Mouse (Mus musculus): Measurements from ENCODE around the gene Uqcrq. TPM values are rescaled to one million over a fixed set of nuclear protein-coding genes. Genes with fewer than 3 reads are reported as not detected.

Uqcrq gene
- 477 and 501 TPM in 2 replicates for polyA plus RNA-seq (2015; fragmentation: Nextera tagmentation; extraction: Ambion mirVana)

DNA sequence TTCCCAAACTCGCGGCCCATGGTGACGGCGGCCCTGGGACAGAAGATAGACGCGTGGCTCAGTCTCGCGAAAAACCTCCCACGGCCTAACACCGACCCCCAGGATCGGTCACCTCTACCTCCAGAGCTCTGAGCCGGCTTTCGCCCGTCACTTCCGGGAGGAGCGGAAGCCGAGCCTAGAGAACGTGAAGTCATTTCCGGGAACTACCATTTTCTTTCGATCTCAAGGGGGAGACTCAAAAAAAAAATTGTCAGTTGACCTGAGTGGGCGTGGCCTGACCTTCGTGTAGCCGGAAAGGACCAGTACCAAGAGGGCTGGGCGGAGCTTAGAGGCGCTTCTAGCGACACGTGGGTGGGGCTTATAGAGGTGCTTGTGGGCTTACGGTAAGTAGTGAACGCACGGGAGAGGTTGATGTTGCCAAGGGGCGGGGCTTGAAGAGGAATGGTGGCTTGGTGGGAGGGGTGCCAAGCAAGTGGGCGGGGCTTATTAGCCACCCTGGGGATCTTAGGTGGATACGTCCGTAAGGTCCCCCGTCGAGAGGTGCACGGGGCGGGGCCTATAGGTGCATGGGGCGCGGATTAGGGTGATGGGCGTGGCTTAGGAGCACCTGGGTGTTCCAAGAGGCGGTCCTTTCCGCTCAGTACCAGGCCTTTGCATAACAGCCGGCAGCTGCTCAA, at the start of gene Uqcrq, which contains the start of gene Gdf9:
Uqcrq (minus strand) TSS at position 162 of the 677 bp plus-strand sequence.
Gdf9 (plus strand) TSS at position 354 of the 677 bp plus-strand sequence.
- WGBS = under 1% methylated on average over 44 of the region's 44 CpGs
- Histone ChIP-seq H3K4me1 (peaks cover 20% of the 10 kb centered on the region), H3K9ac (peak within 1 kb of the TSS; percentile 70), H3K9me3 (no peaks in the 10 kb centered on the region), H3K27me3 (no peaks in the 10 kb centered on the region), H3K27ac (peak within 1 kb of the TSS; percentile 75), H3K4me2 (peak within 1 kb of the TSS; percentile 84), H3K36me3 (peaks cover 9% of the 10 kb centered on the region), H3K4me3 (peak within 1 kb of the TSS; percentile 89)
- peak; percentile 95 for ATAC-seq (ENCODE audit: insufficient number of reproducible peaks, low FRiP score, low TSS enrichment, low read depth)

DNA sequence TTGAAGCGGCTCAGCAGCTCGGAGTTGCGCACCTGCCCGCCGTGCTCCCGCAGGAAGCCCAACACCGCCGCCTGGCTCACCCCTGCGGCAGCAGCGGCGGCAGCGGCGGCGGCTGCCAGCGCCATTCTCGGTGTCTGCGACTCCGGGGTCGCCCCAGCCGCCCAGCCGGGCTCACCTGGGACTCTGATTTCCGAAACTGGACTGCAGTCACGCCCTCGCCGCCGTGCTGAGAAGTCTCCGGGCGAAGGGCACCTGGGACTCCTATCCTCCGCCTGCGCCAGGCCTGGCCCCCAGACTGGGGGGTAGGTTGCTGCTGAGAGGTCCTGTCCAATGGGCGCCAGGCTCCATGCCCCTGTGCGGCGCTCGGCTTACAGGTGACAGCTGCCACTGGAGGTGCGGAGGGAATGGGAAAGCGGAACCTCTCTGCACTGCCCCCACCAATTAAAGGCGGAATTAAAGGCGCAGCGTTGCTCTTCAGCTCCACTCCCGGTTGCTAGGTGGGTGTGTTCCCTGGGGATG, 49.2 kb upstream of the Uqcrq start, which contains the start of the genes Gm9945 and Sowaha:
Gm9945 (plus strand) TSS at position 384 of the 519 bp plus-strand sequence.
Sowaha (minus strand) TSS at position 492 of the 519 bp plus-strand sequence.
- WGBS = 3% methylated on average over 40 of the region's 40 CpGs
- Histone ChIP-seq H3K36me3 (no peaks in the 10 kb centered on the region), H3K4me2 (peak within 1 kb of the TSS; percentile 85), H3K4me1 (peaks cover 19% of the 10 kb centered on the region), H3K9ac (peak within 1 kb of the TSS; percentile 18; the same call in 1 of the 2 replicates), H3K27me3 (peaks cover 72% of the 10 kb centered on the region), H3K27ac (no peak within 1 kb of the TSS), H3K4me3 (peak within 1 kb of the TSS; percentile 44), H3K9me3 (no peaks in the 10 kb centered on the region)
- ATAC-seq (ENCODE audit: insufficient number of reproducible peaks, low FRiP score, low TSS enrichment, low read depth) = no peak

DNA sequence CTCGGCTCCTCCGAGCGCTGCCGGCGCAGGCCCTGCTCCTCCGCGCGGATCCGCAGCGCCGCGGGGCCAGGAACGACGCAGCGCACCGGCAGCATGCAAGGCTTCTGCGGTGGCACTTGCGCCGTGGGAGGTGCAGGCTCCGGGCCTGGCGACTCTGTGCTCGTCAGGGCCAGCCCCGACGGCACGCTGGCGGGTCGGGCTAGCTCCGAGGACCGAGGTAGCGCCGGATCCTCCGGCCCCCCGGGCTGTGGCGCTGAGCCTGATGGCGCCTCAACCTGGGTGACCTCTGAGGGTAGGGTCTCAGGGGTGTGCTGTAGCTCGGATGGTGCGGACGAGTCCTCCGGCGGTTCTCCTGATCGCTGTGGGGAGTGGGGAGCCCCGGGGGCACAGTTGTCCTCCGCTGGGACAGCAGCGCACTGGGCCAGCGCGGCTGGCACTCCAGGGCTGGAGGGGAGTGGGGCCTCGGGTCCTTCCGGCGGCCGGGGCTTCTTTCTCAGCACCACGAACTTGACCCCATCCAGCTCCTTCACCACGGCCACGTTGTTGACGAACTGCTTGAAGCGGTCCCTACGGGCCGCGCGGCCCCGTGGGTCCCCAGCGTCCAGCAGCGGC, 48.6 kb upstream of the Uqcrq start:
- peak overlapping the region; percentile 18; the same call in 1 of the 2 replicates for H3K9ac ChIP-seq
- H3K27me3 ChIP-seq = peaks cover 77% of the 10 kb centered on the region
- peak overlapping the region; percentile 85 for H3K4me2 ChIP-seq
- ATAC-seq (ENCODE audit: insufficient number of reproducible peaks, low FRiP score, low TSS enrichment, low read depth) = no peak
- no peaks in the 10 kb centered on the region for H3K36me3 ChIP-seq
- WGBS = 1% methylated on average over 62 of the region's 62 CpGs
- H3K27ac ChIP-seq = no peak overlapping the region
- no peaks in the 10 kb centered on the region for H3K9me3 ChIP-seq
- peaks cover 19% of the 10 kb centered on the region for H3K4me1 ChIP-seq
- peak overlapping the region; percentile 44 for H3K4me3 ChIP-seq

DNA sequence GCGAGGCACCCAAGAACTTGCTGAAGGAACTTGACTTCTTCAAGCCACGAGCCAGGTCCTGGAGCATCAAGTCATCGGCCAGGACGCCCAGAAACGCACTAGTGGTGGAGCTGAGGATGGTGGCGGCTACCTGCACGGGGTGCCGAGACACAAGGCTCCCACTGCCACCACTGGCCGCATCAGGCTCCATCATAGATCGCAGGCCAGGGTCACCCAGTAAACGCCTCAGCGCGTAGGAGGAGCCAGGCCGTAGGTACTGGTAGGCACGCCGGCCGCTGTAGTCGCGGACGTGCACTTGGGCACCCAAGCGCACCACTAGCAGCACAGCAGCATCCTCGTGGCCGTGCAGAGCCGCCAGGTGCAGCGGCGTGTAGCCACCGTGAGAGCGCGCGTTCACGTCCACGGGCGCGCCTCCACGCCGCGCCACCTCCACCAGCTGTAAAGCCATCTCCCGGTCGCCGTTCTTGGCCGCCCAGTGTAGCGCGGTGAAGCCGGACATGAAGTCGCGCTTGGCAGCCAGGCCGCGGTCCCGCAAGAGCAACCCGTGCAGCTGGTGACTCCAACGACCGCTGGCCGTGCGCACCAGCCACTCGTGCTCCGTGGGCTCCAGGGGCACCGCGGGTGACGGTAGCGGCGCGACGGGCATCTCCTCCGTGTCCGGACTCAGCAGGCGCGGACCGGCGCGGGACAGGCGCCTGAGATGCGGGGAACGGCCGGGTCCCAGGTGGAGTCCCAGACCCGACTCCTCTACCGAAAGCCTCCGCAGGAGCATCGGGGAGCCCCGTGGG, 47.9 kb upstream of the Uqcrq start:
- peak overlapping the region; percentile 44 for H3K4me3 ChIP-seq
- peaks cover 19% of the 10 kb centered on the region for H3K4me1 ChIP-seq
- peak overlapping the region; percentile 18; the same call in 1 of the 2 replicates for H3K9ac ChIP-seq
- WGBS = 6% methylated on average over 79 of the region's 79 CpGs
- H3K9me3 ChIP-seq = no peaks in the 10 kb centered on the region
- H3K36me3 ChIP-seq = no peaks in the 10 kb centered on the region
- H3K27ac ChIP-seq = no peak overlapping the region
- peak overlapping the region; percentile 85 for H3K4me2 ChIP-seq
- H3K27me3 ChIP-seq = peaks cover 81% of the 10 kb centered on the region
- no peak for ATAC-seq (ENCODE audit: insufficient number of reproducible peaks, low FRiP score, low TSS enrichment, low read depth)

DNA sequence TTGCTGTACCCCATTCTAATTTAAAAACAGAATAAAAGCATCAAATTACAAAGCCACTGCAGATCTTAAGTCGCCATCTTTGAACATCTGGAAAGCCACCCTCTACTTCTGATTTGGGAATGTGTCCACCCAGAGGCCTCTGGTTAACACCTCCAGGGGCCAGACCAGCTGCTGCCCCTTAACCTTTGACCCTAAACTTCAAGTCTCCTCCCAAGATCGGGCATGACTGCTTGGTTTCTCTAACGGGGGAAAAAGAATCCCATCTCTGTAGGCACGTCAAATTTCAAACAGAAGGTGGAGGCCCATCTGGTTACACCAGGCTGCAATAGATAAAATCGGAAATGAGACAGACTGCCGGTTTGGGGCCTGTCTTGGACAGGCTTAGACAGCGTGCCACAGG, 47.2 kb upstream of the Uqcrq start:
- H3K4me3 ChIP-seq = no peak overlapping the region
- WGBS = 26% methylated on average over 7 of the region's 7 CpGs
- H3K4me2 ChIP-seq = no peak overlapping the region
- no peak overlapping the region for H3K27ac ChIP-seq
- peaks cover 19% of the 10 kb centered on the region for H3K4me1 ChIP-seq
- peaks cover 82% of the 10 kb centered on the region for H3K27me3 ChIP-seq
- H3K9me3 ChIP-seq = no peaks in the 10 kb centered on the region
- no peaks in the 10 kb centered on the region for H3K36me3 ChIP-seq
- ATAC-seq (ENCODE audit: insufficient number of reproducible peaks, low FRiP score, low TSS enrichment, low read depth) = no peak
- no peak overlapping the region for H3K9ac ChIP-seq

DNA sequence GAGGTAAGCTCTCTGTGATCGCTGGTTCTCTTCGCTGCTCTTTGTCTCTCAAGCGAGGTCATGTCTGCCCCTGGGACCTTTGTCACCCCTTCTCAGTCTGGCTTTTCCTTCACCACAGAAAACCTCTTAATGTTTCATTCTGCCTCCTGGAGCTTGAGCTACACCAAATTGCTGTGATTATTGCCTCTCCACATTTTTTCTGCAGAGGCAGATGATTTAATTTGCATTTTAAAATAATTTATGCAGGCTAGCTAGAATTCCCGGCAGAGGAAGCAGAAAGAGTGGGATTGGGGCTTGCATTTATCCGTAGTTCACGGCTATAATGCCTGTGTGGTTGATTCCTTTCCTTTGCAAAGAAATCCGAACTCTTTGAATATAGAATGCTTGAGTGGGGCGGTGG, 45.0 kb upstream of the Uqcrq start:
- no peaks in the 10 kb centered on the region for H3K9me3 ChIP-seq
- H3K36me3 ChIP-seq = no peaks in the 10 kb centered on the region
- H3K27ac ChIP-seq = no peak overlapping the region
- ATAC-seq (ENCODE audit: insufficient number of reproducible peaks, low FRiP score, low TSS enrichment, low read depth) = no peak
- H3K4me3 ChIP-seq = no peak overlapping the region
- H3K27me3 ChIP-seq = peaks cover 77% of the 10 kb centered on the region
- H3K4me2 ChIP-seq = no peak overlapping the region
- WGBS = 35% methylated on average over 8 of the region's 8 CpGs
- H3K4me1 ChIP-seq = peaks cover 20% of the 10 kb centered on the region
- no peak overlapping the region for H3K9ac ChIP-seq

- no peaks in the 10 kb centered on the region for H3K36me3 ChIP-seq
- no peaks in the 10 kb centered on the region for H3K9me3 ChIP-seq
- no peak overlapping the region for H3K27ac ChIP-seq
- no peak overlapping the region for H3K9ac ChIP-seq
- no peak overlapping the region for H3K4me2 ChIP-seq
- H3K4me3 ChIP-seq = no peak overlapping the region
- 83% methylated on average over 3 of the region's 3 CpGs for WGBS
- H3K4me1 ChIP-seq = peaks cover 15% of the 10 kb centered on the region
- ATAC-seq (ENCODE audit: insufficient number of reproducible peaks, low FRiP score, low TSS enrichment, low read depth) = no peak
- H3K27me3 ChIP-seq = peaks cover 53% of the 10 kb centered on the region
These were observed 42.1 kb upstream of the Uqcrq start for GRCm38 (mm10) chr11:53472709-53473108.

GRCm38 (mm10) chr11:53469968-53470695, 39.5 kb upstream of the Uqcrq start, which contains the start of gene Gm9837:
Gene Gm9837 (minus strand): TSS chr11:53470479.
- H3K27me3 ChIP-seq = peaks cover 49% of the 10 kb centered on the region
- peak within 1 kb of the TSS; percentile 44 for H3K4me2 ChIP-seq
- 0 out of 2 replicates have a peak within 1 kb of the TSS, but pooled peaks have one; percentile 27 for H3K27ac ChIP-seq
- ATAC-seq (ENCODE audit: insufficient number of reproducible peaks, low FRiP score, low TSS enrichment, low read depth) = peak; percentile 57; the same call in 1 of the 2 replicates
- H3K4me3 ChIP-seq = peak within 1 kb of the TSS; percentile 19
- H3K36me3 ChIP-seq = no peaks in the 10 kb centered on the region
- no peak within 1 kb of the TSS for H3K9ac ChIP-seq
- WGBS = 4% methylated on average over 29 of the region's 29 CpGs
- H3K9me3 ChIP-seq = no peaks in the 10 kb centered on the region
- H3K4me1 ChIP-seq = peaks cover 27% of the 10 kb centered on the region

DNA sequence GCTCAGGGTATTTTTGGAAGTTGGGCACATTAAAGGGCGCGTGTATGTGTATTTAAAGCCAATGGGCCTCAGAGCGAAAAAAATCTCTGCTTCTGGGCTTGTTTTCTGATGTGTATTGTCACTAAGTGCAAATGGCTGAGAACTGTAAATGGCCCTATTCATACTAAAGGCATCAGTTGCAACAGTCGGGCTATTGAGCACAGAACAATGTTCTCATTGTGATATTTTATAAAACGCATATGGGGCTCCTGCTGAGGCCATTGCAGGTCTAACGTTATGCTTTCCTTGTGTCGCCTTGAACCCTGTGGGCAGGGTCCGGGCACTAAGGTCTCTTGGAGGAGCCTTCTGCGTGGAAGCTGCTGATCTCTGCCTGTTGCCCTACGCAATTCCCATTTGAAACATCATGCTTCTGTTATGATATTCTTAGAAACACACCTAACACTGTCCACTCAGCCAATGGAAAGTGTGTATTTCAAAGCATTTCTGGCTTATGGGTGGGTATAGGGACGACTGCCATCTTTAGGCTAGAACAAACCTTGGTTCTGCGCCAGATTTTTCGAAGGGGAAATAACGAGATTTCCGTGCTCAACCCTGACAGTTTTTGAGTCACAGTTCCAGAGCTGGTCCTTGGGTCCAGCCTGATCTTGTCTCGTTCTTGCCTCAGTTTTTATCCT, 38.8 kb upstream of the Uqcrq start:
- ATAC-seq (ENCODE audit: insufficient number of reproducible peaks, low FRiP score, low TSS enrichment, low read depth) = no peak
- Histone ChIP-seq H3K9me3 (no peaks in the 10 kb centered on the region), H3K4me3 (peak overlapping the region; percentile 19), H3K36me3 (no peaks in the 10 kb centered on the region), H3K27me3 (peaks cover 50% of the 10 kb centered on the region), H3K4me1 (peaks cover 27% of the 10 kb centered on the region), H3K27ac (no peak overlapping the region), H3K9ac (no peak overlapping the region), H3K4me2 (peak overlapping the region; percentile 44)
- 29% methylated on average over 16 of the region's 16 CpGs for WGBS

GRCm38 (mm10) chr11:53466231-53466971, 35.8 kb upstream of the Uqcrq start:
- ATAC-seq (ENCODE audit: insufficient number of reproducible peaks, low FRiP score, low TSS enrichment, low read depth) = no peak; the same call in 1 of the 2 replicates
- WGBS = 8% methylated on average over 40 of the region's 40 CpGs
- Histone ChIP-seq H3K4me3 (peak overlapping the region; percentile 32), H3K9me3 (no peaks in the 10 kb centered on the region), H3K27ac (no peak overlapping the region), H3K36me3 (no peaks in the 10 kb centered on the region), H3K4me1 (peaks cover 39% of the 10 kb centered on the region), H3K4me2 (peak overlapping the region; percentile 53), H3K27me3 (peaks cover 66% of the 10 kb centered on the region), H3K9ac (no peak overlapping the region)

Data from limb, embryonic 15.5 days (tissue).